Mouse (Mus musculus) cerebral cortex, adult 2 months (tissue): ENCODE data around the gene Rhobtb3.

Experiments used
- WGBS: fragments of 180-500 bp; shearing (Covaris S2); methylation state at CpG from one replicate; pipeline ENCODE4 v1.1.7; 2018; 5-methylcytosine and 5-hydroxymethylcytosine counted together

Gene Rhobtb3

DNA sequence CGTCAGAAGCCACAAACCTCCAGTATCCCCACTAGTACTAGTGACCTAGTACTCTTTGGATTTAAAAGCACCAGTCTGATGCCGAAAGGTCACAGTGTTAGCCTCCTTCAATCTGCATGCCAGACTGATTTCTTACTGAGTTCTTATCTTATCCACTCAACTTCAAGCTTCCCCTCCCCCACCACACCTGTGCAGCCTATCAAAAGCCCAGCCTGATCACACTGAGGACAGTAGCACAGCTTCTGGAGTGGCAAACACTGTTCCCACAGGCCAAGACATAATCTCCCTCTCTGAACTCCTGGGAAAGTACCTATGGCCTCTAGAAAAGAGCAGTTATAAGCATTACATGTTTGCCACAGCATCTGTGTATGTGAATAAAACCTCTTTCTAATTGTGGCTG is 35.5 kb downstream of the Rhobtb3 start:
- WGBS, result 89% methylated on average over 2 of the region's 2 CpGs

DNA sequence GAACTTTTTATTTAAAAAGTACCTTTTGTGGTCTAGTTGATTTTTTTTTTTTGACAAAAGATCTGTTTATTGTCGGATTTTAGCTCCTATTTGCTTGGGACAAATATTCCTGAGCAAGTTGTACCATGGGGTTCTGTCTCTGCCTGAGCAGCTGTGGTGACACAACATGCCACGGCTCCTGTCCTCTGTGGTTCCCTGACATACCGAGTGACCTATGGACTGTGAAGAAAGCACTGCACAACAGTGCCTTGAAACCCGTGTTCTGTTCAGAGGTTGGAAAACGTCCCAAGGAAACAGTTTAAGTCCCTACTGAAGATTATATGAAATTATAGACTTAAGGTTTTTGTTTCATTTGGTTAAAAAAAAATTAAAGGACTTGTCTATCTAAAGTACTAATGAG is 36.6 kb downstream of the Rhobtb3 start:
- 81% methylated on average over 5 of the region's 5 CpGs for WGBS

DNA sequence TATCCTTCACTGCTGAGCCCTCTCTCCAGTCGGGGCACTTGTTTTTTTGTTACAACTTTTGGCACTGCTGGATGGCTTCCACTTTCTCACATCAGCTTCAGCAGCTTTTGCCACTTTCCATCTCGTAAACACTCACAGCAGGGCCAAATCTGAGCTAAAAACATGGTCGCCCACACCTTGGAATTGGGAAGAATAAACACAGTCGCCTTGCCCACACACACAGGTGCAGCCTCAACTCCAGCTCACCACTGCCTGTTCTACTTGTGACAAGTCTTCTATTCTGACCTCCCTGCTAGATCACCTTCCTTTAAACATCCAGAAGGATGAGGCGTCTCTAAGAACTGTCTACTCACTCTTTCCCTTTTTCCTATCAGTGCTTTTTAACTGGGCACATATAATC is 39.1 kb downstream of the Rhobtb3 start:
- WGBS, result 64% methylated on average over 5 of the region's 5 CpGs

- 100% methylated on average over 1 of the region's 1 CpGs for WGBS
Observed at GRCm38 (mm10) chr13:75900928-75901327, 42.8 kb downstream of the Rhobtb3 start.

- WGBS, result 70% methylated on average over 6 of the region's 6 CpGs
Observed at GRCm38 (mm10) chr13:75892876-75893275, 50.8 kb downstream of the Rhobtb3 start.

DNA sequence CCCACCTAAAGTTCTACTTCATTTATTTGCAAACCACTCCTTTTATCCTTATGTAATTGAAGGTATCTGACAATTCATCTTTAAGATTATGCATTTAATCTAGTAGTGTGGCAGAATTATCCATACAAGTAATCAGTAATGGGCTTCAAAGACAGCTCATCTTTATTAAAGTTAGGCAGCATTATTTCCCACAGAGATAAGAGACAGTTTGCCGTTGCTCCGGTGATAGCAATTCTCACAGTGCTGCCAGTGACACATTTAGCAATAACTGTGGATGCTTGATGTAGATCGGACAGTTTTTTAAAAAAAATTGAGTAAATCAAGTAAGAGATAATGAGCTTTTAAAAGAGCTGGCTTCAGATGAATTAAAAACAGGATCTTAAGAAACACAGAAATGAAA is 51.4 kb downstream of the Rhobtb3 start:
- WGBS, result 52% methylated on average over 3 of the region's 3 CpGs

GRCm38 (mm10) chr13:75891868-75892267 is 51.9 kb downstream of the Rhobtb3 start:
- 61% methylated on average over 4 of the region's 4 CpGs for WGBS

DNA sequence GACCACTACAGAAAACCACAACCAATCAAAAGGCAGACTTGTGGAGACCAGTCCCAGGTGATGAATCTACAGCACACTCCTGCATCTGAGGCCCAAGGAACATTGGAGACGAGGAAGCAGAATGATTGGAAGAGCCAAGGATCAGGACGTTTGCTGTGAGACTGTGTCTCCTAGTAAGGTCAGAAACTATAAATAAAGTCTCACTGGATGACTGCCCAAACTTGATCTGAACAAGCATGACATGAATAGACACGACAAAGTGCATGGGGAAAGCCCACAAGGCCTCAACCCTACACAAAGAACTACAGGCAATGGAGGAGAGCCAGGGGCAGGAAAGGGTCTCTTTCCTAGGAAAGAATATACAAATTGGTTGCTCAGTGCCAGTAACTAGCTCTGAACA is 59.9 kb downstream of the Rhobtb3 start:
- WGBS, result 58% methylated on average over 3 of the region's 3 CpGs

DNA sequence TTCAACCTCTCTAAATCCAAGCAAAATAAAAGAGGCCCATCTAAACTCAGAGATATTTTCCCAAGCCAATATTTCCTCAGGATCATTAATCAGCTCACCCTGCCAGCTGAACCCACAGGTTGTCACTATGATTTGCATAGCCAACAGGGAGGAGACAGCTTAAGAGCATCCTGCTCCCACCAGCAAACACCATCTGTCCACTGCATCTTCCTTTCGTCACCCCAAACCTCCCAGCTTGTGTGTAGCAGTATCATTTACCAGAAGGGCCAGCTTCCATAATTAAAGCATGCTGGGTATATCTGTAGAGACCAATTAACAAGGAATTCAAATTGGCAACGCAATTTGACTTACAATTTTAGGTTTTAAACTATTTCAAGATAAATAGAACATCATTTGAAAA is 63.2 kb downstream of the Rhobtb3 start:
- WGBS, result 64% methylated on average over 2 of the region's 2 CpGs

- WGBS, result 89% methylated on average over 3 of the region's 3 CpGs
Observed at GRCm38 (mm10) chr13:75879756-75880155, 64.0 kb downstream of the Rhobtb3 start.

- whole genome bisulfite sequencing, result 64% methylated on average over 6 of the region's 6 CpGs
Observed at GRCm38 (mm10) chr13:75876592-75876991, 67.1 kb downstream of the Rhobtb3 start.

DNA sequence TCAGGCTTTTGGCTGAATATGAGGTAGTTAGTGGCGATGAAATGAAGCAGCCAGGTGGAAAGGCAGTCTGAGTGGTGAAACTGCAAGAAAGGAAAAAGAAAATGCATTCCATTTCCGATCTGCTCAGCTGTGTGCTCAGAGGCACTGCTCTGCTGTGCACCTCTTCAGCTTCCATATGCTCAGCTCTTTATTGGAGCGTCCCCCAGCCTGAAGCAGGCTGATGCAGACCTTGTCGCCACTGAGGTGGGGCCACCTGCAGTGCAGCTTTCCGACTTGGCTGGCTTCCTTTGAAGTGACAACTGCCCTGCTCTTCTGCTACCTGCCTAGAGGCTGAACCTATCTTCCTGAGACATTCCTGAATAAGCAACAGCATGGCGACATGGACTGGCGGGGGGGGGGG is 67.5 kb downstream of the Rhobtb3 start:
- WGBS, result 68% methylated on average over 7 of the region's 7 CpGs

DNA sequence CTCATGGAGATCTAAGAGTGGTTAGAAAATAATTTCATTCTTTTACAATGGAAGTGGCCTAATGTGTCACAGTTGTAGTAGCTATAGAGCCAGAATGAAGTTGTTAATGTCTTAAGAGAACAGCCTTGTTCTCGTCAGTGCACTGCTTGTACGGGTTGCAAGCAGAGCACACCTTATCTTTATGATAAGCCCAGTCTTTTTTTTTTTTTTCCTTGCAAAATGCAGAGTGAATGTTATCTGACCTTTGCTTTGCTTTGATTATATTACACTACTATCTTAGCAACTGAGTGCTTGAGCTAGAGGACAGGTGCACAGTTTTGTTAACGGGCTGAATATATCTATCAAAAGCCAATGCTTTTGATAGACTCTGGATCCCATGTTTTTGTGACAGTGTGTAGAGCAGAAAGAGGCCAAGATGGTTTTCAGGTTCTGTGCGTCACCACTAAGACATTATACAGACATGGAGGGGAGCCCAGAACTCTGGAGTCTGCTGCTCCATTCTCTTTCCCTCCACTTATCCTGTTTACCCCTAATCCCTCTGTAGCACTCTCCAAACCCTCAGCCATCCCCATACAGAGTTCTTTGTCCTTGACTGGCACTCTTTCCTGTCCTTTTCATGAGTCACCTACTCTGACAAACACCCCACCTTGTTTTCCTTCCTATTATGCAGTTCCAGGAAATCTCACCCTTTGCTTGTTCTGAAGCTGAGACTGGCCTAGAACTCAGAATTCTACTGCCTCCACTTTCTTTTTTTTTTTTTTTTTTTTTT is 68.9 kb downstream of the Rhobtb3 start:
- WGBS, result 90% methylated on average over 4 of the region's 4 CpGs

- WGBS, result 58% methylated on average over 2 of the region's 2 CpGs
Observed at GRCm38 (mm10) chr13:75867876-75868275, 75.8 kb downstream of the Rhobtb3 start.

- 74% methylated on average over 1 of the region's 1 CpGs for WGBS
Observed at GRCm38 (mm10) chr13:75859264-75859844, 84.4 kb downstream of the Rhobtb3 start.

DNA sequence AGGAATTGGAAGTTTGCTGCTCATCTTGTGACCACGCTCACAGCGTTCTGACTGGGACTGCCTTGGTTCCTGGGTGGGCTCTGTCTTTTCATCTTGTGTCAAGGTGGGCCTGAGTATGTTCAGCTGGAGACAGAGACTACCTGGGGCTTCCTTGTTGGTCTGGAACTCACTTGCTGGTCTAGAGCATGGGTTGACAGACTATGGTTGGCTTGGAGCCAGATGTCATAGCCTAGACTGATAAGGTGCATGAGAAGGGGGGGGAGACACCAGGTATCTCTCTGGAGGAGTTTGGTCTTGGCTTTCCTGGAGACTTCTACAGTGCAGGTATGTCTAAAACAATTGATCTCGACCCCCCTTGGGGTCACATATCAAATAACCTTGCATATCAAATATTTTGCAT is 90.6 kb downstream of the Rhobtb3 start:
- 89% methylated on average over 3 of the region's 3 CpGs for WGBS

DNA sequence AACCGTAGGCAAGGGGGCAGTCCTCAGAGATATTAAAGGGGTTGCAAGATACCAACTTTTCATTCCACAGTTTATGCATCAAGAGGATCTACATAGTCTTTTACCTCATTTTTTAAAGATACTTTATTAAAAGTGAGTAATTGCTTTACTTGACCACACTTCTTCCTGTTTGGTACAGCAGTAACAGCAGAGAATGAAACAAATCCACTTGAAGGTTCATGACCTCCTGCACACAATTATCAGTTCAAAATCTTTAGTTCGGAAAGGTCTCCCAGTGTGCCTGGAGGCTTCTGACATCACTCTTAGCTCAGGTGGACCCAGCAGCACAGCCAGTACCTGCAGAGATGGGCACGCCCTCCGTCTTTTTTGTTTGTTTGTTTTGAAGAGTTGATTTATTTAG is 91.7 kb downstream of the Rhobtb3 start:
- 91% methylated on average over 4 of the region's 4 CpGs for WGBS

GRCm38 (mm10) chr13:75847027-75847426 is 96.7 kb downstream of the Rhobtb3 start:
- 92% methylated on average over 6 of the region's 6 CpGs for WGBS

- 70% methylated on average over 4 of the region's 4 CpGs for WGBS
Observed at GRCm38 (mm10) chr13:75845519-75846166, 98.1 kb downstream of the Rhobtb3 start.

GRCm38 (mm10) chr13:75844833-75845518 is 98.7 kb downstream of the Rhobtb3 start:
- 94% methylated on average over 2 of the region's 2 CpGs for WGBS

- WGBS, result 86% methylated on average over 8 of the region's 8 CpGs
Observed at GRCm38 (mm10) chr13:75843993-75844683, 99.6 kb downstream of the Rhobtb3 start.

- WGBS, result 97% methylated on average over 5 of the region's 5 CpGs
Observed at GRCm38 (mm10) chr13:75843331-75843730, 100.4 kb downstream of the Rhobtb3 start.
